Mouse (Mus musculus): ENCODE measurements around the gene Il10rb.

Gene Il10rb

DNA sequence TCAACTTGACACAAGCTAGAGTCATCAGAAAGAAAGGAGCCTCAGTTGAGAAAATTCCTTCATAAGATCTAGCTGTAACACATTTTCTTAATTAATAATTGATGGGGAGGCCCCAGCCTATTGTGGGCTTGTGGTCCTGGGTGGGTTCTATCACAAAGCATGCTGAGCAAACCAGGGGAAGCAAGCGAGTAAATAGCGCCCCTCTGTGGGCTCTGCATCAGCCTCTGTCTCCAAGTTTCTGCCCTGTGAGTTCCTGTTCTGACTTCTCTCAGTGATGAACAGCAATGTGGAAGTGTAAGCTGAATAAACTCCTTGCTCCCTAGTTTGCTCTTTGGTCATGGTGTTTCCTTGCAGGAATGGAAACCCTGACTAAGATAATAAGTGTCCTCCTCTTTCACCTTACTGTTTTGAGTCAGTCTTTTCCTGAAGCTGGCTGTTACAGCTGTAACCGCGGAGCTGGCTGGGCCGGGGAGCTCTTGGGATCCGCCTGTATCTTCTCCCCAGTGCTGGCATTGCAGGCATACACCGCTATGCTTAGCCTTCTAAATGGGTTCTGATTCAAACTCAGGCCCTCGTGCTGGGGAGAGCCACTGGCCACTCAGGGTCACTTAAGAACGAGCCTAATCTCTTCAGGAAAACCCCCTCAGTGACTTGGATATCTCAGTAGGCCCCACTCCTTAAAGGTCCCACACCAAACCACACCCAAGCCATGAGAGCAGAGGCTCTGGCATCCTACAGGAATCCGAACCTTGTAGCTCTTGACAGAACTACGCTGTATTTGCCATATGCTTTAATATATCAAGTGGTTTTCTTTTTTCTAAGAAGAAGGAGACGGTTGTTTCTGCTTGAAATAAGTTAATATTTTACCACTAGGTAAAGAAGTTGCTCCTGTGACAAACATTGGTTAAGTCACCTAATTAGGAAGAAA is 44.4 kb downstream of the Il10rb start:
- DNase-seq (ENCODE audit: low read depth, low spot score) = no peak

DNA sequence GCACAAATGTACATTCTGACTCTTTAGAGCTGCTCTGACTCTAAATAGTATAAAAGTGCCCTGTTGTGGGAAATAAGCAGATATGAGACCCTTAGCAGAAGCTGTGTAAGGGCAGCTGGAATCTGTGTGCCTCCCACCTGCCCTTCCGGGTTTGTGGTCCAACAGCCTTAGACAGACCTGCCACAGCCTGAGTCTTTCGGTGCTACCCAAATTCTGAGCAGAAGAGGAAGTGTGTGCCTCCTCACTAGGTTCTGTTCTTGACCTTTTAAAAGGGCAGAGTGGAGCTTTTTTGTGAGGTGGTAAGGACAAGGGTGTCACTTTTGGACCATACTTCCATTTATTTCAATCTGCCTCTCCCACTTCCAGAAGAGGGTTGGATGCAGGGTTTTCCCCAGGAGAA is 46.0 kb downstream of the Il10rb start:
- no peak for DNase-seq (ENCODE audit: low read depth, low spot score)

DNA sequence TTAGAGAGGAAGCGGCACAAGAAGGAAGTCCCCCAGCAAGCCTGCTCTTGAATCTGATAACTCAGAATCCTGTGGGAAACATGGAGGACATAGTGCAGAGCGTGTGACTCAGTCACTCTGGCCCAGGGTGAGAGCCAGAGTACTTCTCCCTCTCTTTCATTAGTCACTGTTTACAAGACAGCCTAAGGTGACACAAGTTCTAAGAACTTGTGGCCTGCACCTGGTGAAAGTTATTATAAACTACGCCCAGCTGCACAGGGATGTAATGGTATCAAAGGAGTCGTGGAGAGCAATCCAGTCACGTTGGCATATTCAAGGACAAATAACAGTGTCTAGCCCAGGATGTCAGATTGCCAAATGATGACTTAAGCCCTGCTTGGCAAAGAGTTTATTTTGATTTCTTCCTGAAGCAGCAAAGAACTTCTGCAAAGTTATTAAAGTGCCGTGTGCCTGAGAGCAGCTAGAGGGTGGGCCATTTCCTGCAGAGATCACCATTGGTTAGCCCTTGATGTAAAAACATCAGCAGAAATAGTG is 46.5 kb downstream of the Il10rb start:
- no peak for DNase-seq (ENCODE audit: low read depth, low spot score)

DNA sequence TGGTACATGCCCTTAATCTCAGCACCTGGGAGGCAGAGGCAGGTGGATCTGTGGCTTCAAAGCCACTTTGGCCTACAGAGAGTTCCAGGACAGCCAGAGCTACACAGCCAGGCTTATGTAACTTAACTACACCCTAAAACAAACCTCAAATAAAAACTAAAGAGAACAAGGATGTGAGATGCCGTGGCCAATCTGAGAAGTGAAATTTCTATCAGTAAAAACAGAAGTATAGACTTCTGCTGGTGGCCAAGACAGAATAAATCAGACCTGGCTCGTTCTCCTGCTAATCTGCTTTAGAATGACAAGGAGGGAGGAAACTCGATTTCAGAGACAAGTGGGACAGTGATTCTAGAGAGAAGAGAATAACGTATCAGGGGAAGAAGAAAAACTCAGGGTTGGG is 49.9 kb downstream of the Il10rb start:
- DNase-seq (ENCODE audit: low read depth, low spot score) = no peak

DNA sequence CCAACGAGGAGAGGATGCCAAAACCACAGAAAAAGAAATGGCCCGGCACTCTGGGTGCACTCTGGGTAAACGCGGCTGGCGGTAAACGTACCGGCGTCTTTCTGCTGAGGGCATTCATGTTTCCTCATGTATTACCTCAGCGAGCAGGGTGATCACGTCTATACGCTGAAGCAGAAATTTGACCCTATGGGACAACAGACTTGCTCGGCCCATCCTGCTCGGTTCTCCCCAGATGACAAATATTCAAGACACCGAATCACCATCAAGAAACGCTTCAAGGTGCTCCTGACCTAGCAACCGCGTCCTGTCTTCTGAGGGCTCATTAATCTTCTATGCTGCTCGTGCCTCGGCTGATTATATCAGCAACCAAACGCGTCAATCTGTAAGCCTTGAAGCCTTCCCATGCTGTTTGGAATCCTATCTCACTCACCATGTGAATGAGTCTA is 52.4 kb downstream of the Il10rb start:
- no peak for DNase-seq (ENCODE audit: low read depth, low spot score)

DNA sequence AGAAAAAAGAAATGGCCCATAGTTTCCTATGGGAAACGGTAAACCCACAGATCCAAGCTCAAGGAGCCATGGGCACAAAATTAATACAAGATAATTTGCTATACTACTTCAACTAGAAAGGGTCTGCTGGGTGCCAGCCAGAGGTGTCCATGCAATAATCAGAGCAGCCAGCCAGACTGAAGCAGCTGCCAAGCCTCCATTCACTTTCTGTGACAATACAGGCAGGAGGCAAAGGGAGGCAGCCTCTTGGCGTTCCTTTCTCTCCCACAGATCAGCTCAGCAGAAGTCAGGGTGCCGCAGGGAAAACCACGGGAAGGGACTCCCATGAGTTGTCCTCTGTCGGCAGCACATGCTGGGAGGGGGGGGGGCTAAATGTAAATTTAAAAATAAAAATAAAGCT is 53.0 kb downstream of the Il10rb start:
- DNase-seq (ENCODE audit: low read depth, low spot score) = no peak

DNA sequence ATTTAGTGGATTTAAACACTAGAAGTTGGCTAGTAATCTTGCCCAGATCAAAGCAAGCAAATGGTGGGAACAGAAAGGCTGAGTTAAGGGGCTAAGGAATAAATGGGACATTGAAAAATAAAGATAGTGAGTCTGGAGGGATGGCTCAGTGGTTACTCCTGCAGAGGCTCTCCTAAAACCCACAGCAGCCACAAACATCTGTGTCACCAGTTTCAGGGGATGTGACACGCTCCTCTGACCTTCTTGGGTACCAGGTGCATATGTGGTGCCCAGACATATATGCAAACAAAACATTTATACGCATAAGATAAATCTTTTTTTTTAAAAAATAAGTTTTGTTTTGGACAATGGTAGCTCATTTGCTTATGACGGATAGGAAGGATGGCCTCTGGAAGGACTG is 53.4 kb downstream of the Il10rb start:
- DNase-seq (ENCODE audit: low read depth, low spot score) = no peak

DNA sequence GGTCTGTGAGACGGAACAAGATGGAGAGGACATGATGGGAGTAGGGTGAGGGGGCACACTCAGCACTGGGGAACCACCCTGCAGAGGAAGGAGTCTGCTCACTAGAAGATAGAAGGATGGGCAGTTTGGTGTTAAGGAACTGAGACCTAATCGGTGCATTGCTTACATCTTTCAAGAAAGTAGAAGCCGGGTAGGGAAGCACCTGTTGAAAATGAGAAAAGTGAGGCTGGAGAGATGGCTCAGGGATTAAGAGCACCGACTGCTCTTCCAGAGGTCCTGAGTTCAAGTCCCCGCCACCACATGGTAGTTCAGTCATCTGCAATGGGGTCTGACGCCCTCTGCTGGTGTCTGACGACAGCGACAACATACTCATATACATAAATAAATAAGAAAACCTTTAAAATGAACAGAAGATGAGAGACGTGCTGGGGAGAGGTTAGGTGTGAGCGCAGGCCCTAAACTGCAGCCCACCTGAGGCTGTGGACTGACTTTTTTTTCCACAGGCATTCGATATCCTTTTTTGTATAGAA is 53.9 kb downstream of the Il10rb start:
- DNase-seq (ENCODE audit: low read depth, low spot score) = no peak

DNA sequence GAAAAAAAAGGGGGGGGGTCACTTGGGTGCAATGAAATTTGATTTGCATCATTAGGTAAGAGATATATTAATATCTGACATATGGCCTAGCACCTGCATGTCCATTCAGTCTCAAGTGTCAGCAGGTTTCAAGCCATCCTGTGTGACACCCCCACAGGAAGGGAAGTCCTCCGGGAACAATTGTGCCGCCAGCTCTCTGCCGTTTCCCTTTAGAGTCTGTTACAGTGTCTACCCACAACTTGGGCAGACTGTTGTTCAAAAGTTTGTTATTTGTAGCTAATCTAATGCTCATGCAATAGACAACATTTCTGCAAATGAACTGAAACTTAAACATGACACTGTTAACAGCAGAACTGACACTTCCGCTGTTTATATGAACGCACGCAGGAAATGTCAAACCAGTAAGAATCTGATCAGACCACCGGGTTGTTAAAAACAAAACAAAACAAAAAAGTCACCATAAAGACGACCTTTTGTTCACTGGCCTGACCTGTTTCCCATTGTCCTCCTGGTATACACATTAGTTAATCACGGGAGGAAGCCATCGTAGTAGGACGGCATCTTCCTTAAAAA is 55.2 kb downstream of the Il10rb start:
- DNase-seq (ENCODE audit: low read depth, low spot score) = no peak

DNA sequence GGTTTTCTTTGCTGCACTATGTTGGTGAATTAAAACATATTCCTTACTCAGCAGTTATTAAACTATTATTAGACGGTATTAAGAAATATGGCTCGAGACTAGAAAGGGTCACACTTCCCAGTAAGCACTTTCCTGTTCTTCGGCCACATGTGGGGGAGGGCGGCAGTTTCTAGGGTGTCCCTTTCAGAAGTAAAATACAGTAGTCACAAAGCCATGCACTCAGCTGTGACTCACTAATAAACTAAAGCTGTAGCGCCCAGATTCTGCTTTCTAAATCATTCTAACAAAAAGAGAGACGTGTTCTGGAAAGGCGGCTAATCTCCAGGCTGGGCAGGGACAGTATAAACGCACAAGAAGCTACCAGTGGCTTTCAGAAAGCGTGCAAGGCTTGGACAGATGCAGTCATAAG is 55.8 kb downstream of the Il10rb start:
- no peak for DNase-seq (ENCODE audit: low read depth, low spot score)

DNA sequence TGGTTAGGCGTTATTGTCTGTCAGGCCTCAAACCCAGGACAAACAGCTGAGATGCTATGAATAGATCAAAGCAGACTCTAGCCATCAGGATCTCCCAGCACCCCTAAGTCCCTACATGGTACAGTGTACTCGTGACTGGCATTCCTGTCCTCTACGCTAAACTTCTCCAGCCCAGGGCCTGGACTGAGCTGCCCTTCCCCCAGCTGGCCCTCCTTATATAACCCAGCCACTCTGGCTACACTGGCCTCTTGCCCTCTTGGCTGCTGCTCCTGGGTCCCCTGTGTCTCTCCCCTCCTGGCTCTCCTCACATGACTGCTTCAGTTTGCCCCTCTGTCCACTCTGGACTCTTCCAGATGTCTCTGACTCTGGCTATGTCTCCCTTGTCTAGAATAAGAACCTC is 56.7 kb downstream of the Il10rb start:
- no peak for DNase-seq (ENCODE audit: low read depth, low spot score)

DNA sequence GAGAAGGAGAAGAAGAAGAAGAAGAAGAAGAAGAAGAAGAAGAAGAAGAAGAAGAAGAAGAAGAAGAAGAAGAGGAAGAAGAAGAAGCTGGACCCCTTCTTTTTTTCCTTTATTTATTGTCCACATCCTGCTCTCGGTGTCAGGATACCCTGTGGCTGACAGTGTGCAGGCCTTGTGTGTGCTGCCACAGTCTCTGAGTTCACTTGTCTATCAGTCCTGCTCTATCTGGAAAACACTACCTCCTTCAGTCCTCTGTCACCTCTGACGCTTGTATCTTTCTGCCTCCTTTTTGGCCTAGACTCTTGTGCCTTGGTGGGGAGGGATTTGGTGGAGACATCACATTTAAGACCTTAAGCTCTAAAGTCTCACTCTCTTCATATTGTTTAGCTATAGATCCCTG is 57.4 kb downstream of the Il10rb start:
- no peak for DNase-seq (ENCODE audit: low read depth, low spot score)

DNA sequence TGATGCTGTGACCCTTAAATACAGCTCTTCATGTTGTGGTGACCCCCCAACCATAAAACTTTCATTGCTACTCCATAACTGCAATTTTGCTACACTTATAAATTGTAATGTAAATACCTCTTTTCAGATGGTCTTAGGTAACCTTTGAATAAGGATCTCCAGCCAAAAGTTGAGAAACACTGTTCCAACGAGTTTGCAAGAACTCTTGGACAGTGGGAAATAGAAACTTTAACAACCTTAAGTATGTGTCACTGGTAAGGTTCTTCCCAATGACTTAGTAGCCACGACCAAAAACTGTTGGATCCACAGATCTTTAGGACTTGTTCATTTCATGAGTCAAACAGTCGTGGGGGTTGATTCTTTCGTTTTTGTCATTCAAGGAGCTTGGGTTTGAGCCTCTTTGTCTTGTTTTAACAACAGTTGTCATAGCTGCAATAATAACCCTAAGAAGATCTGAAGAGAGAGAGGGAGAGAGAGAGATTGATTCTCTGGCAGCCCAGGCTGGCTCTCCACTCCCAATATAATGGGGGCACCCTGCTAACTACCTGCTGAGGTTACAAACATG is 58.0 kb downstream of the Il10rb start:
- no peak for DNase-seq (ENCODE audit: low read depth, low spot score)

DNA sequence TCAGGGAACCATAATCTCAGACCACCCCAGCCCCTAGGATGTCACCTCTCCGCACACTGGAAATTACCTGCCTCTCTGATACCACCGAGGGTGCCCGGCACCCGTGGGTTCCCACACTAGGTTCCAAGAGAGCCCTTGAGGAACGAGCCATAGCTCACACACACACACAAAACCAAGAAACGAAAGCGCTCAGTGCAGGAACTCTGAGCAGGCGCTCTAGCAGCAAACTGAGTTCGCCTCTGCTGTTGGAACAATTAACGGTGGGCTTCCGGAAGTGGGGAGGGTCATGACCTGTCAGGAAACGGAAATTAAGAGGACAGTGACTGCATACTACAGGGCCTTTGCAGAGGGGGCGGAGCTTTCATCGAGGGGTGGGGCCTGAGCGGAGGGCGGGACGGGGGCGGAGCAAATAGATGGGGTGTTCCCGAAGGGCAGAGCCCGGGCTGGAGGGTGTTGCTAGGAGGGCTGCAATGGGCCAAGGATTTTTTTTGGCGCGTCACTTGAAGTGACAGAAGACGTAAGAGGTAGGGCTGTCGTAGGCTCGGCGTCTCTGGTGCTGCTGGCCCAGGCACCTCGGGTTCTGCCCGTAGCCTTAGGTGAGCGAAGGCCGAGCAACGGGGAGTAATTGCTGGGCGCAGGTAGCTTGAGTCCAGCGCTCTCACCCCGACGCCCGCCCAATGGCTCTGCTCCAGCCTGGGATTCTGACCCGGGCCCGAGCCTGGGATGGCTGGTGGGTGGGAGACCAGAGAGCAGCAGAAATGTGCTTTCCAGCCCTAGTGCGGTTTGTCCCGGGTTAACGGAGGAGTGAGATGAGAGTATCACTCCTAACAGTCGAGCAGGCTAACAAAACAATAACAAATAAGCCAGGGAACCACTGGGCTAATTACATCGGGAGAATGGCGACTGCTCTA is 58.9 kb downstream of the Il10rb start:
- DNase-seq (ENCODE audit: low read depth, low spot score) = peak; percentile 83

DNA sequence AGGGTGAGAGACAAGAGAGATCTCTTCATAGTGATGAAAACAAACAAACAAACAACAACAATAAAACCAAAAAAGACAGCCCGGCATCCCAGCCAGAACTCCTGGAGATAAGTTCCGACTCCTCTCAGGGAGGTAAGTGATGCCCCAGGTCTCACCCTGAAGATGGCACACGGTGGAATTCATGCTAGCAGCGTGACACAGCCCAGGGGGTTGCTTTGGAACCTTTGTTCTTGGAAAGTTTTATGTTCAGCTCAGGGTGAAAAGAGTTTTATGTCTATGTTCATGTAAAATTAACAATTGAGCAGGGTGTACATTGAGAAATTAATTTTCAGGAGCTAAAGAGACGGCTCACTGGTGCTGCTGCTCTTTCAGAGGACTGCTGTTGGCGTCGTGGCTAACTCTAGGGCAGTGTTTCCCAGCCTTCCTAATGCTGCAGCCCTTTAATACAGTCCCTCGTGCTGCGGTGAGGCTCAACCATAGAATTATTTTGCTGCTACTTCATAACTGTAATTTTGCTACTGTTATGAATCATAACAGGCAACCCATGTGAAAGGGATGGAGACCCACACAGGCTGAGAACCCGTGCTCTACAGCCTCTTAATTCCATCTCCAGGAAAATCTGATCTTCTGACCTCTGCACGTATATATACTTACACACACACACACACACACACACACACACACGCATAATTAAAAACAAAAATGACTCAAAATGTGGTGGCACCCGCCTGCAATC is 59.7 kb downstream of the Il10rb start:
- DNase-seq (ENCODE audit: low read depth, low spot score) = no peak

DNA sequence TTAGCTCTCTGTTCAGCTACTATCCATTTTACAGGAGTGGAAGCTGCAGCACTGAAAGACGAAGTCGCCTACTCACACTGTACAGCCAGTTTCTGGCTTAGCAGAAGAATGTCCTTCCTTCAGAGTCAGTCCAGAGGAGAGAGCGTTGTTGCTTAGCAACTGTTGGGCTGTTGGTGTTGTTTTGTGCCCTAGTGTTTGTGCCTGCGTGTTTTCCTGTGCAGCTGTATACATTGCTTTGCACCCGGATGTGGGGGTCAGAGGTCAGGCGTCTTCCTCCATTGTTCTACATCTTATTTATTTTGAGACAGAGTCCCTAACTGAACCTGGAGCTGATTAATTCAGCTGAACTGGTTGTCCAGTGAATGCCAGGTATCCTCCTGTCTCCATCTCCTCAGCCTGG is 60.6 kb downstream of the Il10rb start:
- no peak for DNase-seq (ENCODE audit: low read depth, low spot score)

DNA sequence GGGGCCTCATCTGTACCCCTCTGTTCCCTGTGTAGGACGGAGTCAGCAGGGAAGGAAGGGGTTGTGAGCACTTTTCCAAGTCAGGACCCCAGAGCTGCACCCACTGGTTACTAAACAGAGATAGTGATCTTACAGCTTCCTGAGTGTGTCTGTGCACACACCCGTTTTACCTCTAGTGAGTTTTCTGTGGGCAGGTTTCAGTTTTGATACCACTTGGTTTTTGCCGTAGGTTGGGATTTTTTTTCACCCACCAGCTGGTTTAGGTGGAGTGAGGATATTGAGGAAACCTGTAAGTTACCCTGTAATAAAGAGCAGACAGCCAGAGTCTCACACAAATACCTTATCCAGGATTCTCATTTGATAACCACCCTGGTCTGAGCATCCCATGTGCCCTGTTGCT is 64.5 kb downstream of the Il10rb start:
- no peak for DNase-seq (ENCODE audit: low read depth, low spot score)

DNA sequence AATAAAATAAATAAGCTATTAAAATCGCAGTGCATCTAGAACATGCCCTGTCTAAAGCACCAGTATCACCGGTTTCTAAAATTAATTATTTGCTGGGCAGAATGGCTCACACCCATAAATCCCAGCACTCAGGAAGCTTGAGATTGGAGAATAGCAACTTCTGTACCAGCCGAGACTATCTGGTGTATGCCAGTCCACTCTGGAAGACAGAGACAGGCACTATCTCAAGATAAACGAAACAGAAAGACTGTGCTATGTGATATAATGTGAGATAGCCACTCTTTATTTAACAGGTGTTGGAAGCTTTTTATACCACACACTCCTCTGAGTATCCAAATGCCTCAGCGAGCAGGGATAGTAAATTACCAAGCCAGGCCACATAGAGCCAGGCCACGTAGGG is 65.5 kb downstream of the Il10rb start:
- no peak for DNase-seq (ENCODE audit: low read depth, low spot score)

Measured in WW6 (cell line).